Mouse (Mus musculus) cerebellum, adult 9-11 months (tissue): ENCODE measurements at regions not wholly inside any gene's neighbourhood (a gene's known extent, or its start where the extent isn't known, plus 50 kb on each side); places are given as distances from the start of the nearest gene placed in this dataset.

Source experiments
- DNase-seq: peaks from one replicate; pipeline ENCODE4 v3.0.0; 2022

DNA sequence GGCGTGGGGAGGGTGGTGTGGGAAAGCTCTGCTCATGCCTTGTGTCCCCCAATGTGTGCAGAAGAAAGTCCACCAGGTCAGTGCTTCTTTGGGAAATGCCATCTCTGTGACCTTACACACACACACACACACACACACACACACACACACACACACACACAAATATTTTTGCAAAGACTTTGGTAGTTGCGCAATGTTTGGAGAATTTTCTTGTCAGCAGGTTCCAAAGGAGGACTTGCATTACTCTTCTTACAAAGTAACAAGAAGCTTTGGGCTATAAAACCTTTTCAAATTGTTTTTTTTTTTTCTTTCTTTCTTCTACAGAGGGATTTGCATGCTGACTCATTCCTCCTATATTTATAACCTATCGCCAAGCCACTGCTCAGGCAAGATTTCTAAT, 59.1 kb upstream of the Npvf start:
- no peak for DNase-seq

DNA sequence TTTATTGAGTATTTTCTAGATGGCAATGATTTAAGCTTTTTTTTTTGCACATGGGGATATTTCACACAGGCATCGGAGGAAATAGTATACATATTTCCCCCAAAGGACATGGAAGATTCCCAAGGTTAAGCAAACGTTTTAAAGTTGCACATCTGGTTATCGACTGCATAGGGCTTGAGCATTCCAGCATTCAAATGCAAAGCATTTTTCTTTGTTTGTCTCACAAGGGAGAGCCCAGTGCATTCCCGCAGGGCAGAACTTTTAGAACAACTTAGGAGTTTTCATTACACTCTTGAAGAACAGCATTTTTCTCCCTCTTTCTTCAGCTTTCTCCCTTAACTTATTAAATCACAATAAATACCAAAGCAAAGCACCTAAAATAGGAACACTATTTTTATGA, 64.4 kb upstream of the Npvf start:
- no peak for DNase-seq

DNA sequence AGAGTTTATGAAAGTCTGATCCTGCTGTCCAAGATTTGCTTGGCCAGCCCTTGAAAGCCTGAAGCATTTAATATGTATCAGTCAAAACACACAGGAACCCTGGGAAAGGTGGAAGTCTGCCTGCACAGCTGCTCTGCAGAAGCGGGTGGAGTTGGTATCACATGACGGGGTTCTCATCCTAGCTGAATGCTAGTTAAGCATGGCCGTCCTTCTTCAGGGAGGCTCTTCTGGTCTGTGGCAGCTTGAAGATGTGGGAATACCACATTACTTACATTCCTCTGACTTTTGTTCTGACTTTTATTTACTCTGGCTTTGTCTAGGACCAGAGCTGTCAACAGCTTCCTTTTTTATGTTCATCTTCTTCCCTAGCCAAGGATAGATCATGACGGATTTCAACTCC, 66.1 kb upstream of the Npvf start:
- no peak for DNase-seq

DNA sequence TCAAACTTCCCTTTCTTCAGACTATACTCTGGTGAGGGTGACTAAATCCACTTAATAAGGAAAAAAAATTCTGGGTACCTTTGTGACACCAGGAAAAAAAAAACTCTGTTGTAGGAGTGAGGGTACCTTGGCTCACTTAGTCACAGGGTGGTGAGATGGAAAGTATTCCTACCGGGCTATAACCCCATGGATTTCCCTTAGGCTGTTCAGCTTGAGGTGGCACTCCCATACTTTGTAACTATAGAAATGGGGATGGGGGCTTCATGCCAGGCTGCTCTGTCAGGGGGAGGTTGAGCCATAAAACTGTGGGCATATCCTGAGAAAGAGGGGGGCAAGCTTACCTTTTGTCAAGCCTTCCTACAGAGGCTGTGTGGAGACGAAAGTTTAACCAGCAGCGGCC, 71.4 kb upstream of the Npvf start:
- no peak for DNase-seq

DNA sequence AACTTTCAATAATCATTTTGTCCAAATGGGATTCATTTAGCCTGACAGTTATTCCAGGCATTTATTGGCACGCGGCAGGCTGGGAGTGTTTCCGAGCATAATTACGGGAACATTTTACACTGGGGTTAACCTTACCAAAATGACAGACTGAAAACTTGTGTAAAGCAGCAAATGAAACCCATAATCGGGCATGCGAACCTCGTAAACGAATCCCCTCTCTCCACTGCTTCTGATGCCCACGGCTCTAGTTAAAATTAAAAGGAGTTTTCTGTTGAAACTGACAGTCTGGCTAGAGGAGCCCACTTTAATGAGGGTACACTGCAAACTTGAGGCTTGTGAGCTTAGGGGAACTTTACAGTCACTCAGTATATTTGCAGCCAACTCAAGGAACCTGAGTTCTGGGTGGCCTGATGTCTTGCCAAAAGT, 71.9 kb upstream of the Npvf start:
- no peak for DNase-seq

DNA sequence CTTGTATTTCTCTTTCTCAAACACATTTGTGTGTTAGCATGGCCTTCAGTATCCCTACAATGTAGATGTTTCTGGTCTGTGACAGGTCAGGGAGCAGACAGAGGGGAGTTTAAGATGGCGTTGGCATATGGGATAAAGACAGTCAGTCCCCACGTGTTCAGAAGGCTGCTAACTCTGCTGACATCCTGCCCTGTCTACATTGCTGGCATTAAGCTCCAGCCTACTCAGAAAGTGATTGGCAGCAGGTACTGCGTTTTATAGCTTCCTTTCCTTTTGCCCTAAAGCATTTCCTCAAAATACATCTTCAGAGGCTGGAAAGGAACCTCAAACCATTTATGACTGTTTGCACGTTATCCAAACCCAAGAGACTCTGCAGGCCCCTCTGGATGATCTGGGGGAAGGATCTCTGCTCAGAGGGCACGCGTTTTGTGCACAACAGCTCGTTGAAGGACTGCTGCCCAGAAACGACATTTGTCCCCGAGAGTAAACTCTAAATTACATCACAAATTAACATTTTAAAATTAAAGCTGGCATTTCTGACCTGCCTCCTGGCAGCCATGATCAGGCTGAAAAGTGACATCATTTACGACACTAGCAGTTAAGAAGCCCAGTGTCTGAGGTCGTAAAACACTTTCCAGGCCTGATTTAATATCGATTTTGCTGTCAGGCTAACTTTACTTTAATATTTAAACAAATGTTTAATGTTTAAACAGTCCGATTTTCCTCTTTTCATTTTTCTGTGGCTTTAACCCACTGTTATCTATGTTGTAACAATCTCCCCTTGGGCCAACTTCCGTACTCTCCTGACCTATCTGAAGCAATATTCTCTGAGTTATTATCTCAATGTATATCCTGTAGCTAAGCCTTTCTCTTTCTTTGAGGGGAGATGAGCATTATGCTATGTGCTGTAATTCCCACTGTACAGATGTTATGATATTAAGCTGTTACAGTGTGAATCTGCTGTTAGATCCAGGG, 76.8 kb upstream of the Npvf start:
- DNase-seq: no peak

DNA sequence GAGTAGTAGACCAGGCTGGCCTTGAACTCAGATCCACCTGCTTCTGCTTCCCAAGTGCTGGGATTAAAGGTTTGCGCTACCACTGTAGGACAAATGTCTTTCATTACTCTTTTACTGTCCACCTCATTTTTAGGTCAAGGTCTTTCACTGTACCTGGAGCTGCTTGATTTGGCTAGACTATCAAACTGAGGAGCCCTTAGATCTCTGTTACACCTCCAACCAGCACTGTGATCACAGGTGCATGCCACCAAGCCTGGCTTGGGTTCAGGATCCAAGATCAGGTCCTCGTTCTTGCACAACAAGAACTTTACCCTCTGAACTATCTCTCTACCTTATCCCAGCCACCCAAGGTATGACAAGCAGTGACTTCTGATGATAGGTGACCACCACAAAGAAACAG, 80.5 kb upstream of the Npvf start:
- DNase-seq: no peak

DNA sequence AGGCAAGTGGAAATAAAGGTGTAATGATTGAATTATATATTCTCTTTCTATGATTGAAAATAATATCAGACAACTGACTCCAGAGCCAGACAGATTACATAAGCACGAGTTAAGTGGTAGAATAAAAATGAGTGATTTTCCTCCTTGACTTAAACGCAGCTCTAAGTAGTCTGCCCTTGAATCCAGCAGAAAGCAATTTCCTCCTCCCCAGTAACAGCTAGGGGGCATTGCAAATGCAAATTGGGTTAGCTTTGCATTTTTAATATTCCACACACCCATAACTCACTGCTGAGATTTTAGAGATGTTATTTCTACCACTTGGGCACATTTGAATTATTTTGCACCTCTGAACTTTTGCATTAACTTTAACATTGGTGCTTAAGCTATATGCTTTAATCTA, 81.6 kb upstream of the Npvf start:
- no peak for DNase-seq

DNA sequence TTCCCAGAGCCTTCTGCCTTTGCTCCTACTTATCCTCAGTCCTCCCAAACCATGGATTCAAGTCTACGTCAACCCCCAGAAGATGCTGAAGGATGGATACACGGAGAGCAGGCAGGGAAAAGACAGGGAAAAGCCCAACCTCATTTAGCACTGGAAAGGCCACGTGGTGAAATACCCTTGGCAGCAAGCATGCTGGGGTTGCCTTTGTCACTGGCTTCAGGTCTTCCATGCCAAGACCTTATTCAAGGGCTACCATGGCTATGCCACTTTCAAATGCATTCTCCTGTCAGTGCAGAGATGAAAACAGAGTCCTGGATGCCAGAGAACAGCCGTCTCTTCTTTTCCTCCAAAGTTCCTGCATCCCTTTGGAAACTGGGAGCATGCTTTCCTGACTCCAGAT, 87.8 kb upstream of the Npvf start:
- no peak for DNase-seq

DNA sequence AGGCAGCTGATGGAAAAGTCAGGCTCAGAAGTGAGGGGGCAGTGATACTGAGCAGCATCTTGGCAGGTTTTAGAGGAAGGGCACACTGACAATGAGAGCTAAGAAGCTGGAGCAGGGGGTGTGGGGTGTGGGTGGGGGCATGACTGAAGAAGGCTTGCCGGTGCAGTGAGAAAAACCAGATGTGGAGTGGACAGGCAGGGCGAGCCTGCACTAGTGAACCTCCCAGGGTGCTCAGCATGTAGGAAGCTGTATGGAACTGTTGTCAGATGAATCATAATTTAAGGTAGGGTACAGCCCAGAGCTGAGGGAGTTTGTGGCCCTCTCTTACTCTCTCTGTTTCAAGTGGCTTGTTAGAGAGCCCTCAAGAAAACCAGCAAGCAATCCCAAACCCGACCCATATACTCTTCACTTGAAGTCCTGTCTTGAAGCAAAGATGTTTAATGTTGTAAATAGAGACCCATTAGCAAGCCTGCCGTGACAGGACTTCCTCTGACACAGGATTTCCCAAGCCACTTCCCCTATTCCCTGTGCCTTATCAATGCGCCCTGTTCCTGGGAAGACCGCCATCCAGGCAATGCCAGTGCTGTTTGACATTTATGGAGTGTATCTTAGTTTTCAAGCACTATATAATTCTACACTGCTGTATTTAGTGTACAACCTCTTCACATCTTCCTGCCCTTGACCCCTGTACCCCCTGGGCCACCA, 90.4 kb upstream of the Npvf start:
- no peak for DNase-seq

DNA sequence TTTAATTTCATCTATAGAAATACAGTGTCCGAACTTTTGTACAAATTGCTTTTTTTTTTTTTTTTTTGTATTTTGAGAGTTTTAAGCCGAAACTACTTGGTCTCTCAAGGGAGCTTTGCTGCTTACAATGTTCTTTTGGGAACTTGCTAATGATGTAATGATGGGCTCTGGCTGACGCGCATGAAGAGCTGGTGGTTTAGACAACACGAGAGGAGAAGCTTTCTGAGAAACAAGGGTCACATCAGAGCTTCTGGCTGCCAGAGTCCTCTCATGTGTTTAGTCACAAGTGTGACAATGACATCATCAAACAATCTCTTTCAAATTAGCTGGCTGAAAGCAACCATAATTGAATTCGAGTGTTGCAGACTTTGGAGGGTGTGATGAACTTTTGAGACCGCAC, 98.9 kb upstream of the Npvf start:
- no peak for DNase-seq

DNA sequence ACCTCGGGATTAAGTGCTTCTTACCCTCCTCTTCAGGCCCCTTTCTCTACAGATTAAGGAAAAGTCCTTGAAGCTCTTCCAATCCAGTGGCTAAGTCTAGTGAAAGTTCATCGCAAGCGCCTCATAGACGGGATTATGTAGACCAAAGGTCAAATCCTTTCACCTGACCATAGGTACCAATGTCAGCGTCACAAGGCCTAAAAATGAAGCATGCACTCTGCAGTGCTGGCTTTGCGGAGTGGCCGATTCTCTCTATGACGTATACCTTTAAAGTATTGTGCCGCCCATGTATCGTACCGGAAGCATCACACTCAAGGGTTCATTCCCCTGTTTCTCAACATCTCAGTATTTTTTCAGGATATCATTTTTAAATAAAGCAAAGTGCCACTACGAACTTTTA, 100.5 kb upstream of the Npvf start:
- no peak for DNase-seq

DNA sequence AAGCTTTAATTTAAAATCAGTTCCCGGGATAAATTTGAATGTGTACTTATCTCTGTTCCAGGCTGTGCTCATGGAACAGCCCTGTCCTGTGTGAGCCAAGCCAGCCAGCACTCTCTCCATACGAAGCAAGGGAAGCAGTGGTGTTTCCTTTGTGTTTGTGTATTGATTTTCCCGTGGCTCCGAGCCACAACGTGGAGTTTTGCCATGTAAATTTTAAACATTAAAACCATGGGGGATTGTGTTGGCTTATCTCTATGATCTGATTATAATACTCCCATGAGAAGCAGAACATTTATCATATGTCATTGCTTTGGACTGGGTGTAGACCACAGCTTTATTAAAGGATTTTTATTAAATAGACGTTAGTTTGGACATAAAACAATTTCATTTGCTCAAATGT, 106.1 kb upstream of the Npvf start:
- DNase-seq: no peak

DNA sequence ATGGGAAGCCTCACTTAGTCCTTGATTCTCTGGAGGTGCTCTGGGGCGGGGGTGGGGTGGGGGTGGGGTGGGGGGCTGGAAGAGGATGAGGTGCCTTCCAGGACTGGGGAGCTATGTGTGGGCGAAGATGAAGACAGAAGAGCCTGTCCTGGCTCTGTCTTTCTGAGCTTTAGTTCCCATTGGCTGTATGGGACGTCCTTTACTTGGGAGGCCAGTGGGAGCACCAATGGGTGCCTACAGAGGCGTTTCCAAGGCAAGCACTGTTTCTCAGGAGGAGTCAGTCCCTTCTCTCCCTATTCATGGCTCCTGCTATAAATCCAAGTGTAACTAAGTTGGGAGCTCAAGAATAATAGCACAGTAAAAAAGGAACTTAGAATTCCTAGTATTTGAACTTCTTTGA, 108.9 kb upstream of the Npvf start:
- peak; percentile 24 for DNase-seq

DNA sequence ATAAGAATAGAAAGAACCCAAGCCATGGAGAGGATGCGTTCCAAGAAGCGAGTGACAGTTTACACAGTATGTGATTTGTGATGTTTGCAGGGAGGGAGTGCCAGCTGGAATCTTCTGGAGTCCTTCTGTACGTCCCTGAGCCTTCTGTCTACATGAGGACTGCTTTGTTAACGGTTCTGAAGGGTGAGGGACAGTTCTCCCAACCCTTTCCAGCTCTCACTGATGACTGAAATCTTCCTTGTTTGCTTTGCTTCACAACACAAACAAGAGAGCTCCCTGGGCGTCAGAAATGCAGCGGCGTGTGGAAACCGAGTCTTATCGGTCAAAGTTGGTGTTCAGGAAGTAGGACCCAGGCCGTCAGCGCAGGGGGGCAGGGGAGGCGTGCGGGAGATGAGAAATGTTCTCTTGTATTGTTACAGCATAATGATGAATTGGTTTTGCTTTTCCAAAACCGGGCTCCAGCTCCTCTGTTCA, 112.2 kb upstream of the Npvf start:
- DNase-seq: no peak

DNA sequence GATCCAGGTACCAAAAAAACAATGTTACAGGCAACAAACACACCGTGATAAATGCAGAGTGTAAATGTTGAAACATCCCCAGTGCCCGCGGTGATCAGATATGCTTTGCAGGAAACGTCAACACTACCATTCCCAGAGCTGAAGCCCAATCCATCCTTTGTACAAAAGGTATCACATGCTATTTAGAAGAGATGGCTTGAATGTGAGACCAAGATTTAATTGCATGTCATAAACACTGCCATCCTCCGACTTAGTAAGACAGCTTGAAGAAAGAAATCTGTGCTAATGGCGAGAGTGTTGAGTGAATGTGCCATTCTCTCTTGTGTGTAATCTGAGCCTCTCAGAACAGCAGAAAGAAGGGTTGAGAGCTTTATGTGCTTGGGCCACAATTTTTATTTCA, 112.9 kb upstream of the Npvf start:
- DNase-seq: no peak

DNA sequence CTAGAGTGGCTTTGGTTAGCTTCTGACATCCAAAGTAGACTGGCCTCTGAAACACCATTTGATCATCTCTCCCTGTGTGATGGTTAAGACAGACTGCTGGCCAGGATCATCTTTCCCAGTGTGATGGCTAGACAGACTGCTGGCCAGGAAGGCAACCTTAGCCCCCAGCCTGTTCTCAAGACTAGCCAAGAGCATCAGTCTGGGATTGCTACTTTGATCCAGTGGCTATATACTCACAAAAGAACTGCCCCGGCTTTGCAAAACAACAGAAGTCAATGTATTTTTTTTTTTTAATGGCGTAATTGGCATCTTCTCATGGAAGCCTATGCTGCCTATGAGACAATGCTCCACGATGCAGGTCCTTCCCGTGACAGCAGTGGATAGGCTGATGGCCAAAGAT, 113.6 kb upstream of the Npvf start:
- DNase-seq: no peak

DNA sequence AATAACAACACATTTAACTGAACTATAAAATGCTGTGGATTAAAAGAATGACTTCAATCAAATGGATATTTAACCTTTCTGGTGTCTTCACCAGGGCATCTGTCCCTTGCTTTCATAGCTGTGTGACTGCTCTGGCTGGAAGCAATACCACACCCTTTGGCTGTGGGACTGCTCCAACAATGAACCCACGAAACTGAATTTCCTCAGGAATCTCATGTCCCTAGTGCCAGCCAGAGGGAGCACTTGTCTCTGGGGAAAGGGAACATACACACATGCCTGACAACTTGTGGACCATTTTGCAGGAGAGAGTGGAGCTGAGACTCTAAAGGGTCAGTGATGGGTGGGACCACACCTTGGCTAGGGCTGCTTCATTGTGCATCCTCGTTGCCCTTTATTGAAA, 114.9 kb upstream of the Npvf start:
- DNase-seq: no peak

DNA sequence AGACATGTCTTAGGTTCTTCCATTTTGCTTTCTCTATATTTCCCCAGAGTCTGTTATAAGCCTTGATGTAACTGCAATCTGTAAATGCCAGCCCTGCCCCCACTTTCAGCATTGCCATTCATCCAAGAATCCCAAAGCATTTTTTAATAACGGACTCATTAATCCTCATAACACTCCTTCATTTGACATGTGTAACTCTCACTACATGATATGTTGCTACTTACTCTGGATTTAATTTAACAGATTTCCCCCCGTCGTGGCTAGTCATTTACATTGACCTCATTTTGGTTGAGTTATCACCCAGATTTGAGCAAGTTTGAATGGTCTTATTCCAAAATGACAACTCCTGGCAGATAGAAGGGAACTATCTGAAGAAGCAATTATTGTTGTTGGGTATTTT, 116.2 kb upstream of the Npvf start:
- no peak for DNase-seq

DNA sequence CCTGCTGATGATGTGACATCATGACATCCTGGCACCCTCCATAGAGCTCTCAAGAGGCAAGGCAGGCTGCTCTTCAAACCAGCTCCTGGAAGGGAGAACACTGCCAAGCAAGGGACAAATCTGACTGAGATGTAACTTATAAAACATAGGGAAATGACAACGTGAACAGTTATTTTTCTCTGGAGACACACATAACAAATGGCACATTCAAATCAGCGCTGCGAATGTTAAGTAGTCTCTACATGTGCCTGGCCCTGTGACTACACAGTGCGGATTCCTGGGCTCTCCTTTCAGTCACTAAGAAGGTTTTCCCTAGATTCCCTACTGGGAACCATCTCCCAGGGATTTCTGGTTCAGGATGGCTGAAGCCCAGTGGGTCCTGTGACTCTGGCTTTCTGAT, 121.4 kb upstream of the Npvf start:
- no peak for DNase-seq

DNA sequence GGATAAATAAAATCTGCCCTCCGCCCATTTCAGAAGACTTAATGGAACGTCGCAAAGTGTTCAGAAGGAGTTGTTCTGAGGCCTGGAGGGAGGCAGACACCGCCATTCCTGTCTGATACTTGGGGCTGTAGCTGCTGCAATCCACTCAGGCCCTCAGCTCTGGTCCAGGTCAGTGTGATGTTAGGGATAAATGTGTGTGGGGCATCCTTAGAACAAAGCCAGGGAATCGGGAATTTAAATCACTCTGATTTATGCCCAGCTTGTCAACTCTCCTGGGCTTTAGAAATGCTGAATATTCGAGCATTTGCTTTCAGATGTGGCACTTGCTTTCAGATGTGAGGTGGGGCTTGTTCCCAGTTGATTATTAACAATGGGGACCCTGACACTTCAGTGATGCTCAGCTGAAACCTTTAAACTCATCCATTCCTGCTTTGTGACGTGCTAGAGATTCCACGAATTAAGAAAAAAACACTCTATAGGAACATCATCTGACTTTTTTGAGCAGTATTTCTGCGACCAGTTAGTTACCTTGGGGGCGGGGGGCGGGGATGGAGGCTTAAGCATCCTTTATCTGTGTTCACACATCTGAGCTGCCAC, 122.1 kb upstream of the Npvf start:
- DNase-seq: no peak

DNA sequence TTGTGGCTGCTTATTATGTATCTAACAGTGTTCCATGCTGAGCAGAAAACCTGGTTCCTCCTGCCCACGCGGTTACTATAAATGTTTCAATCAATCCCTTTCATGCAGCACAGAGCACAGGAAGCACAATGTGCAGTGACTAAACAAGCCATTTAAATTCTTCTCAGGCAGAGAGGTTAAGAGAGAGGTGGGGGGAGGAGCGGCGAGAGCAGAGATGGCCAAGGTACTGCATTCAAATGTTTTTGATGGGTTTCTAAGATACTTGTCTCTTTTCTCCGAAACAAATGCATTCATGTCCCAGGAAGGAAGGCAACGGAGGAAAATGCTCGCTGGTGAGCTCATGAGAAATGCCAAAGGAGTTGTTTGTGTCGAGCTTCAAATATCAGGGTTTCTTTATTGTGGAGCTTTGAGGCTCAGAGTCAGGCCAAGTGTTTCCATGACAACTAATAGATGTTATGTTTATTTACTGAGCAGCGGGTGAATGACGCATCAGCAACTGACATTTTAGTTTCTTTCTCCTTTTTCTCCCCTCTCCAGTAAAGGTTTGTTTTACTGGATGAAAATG, 122.8 kb upstream of the Npvf start:
- peak; percentile 30 for DNase-seq

DNA sequence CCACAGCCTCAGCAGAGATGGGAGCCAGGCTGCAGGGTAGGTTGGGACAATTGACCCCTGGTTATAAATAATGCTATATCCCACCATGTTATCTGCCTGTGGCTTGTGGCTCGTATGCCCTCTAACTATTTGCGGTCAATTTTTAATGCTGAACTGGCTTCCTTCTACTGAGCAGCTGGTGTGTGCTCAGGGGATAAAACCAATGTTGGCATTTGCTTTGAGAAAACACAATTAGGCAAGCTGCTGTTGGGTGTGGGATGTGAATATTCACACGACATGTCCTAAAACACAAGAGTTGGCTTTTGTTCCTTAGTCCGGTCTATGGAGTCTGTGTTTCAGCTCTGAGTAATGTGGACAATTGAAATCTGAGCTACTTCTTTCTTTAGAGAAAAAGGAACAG, 123.6 kb upstream of the Npvf start:
- no peak for DNase-seq

DNA sequence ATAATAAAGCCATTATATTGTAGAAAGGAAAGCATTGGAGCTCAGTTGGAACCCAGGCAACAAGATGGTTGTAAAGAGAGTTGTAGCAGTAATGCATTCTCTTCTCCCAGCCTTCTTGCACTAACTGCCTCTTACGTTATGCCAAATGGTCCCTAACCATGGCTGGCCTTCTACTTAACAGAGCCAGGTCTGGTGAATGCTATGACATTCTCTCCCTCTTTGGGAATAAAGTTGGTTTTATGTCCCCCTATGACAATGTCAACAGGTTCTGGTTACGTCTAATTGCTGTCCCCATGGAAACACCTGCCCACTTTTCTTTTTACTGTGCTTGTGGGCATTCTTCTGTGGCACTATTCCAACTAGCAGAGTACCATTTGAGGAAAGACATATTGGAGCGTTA, 126.4 kb upstream of the Npvf start:
- DNase-seq: no peak
